Mouse (Mus musculus): ENCODE data around the gene Mrpl19.

Mrpl19 gene

DNA sequence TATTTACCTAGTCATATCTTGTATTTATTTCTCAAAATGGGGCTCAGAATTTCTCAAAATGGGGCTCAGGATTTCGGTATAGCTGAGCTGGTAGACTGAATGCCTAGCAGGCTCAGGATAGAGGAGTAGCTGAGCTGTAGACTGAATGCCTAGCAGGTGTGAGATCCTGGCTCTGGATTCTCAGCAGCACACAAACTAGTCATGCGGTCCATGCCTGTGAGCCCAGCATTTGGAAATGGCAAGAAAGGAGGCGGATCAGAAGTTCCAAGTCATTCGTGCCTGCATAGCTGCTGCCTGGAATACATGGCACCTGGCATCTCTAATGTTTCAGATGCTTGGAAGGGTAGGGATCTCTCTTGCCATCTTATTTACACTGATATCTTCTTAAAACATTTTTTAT, 36.4 kb downstream of the Mrpl19 start:
- no peak for DNase-seq (ENCODE audit: low spot score in 2 of 2)

DNA sequence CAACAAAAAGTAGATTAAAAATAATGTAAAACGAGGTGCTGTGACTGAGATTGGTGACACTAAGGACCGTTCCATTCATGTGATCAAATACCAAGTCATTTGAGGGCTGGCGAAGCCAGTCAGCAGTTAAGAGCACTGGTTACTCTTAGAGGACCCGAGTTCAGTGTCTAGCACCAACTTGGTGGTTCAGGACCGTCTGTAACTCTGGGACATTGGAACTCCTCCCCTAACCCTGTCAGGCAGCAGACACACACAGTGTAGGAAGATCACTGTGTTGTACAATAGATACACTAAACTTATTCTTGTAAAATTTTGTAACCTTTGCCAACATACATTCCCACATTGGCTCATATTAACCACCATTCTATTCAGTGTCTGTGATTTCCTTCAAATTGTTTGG, 41.5 kb downstream of the Mrpl19 start:
- no peak for DNase-seq (ENCODE audit: low spot score in 2 of 2)

DNA sequence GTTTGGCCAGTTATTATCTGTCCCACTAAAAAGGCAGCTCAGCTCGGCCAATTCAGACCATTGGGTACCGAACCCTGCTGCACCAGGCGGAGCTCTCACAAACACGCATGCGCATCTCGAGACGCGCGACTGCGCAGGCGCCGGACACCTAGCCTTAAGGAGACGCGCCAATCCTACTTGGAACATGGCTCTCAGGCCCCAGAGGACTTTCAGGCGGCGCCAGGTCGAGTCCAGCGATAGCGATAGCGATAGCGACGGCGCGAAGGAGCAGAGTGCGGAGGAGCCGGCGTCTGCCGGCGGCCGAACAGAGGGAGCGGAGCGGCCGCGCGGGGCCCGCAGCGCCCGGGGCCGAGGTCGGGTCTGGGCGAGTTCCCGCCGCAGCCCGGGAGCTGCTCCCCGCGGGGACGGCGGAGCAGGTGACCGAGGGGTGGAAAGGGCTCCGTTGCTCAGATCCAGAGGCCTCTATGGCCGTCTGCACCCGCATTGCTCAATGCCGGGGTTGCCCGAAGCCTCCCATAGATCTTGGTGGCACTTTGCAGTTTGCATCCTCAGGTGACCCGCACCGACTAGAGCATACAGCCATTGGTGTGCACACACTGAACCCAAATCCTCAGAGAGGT, 42.1 kb downstream of the Mrpl19 start, which contains the start of gene Gcfc2:
TSS of gene Gcfc2 (plus strand) at position 147 of the 620 bp plus-strand sequence.
- DNase-seq (ENCODE audit: low spot score in 2 of 2) = peak; percentile 90 to 98

DNA sequence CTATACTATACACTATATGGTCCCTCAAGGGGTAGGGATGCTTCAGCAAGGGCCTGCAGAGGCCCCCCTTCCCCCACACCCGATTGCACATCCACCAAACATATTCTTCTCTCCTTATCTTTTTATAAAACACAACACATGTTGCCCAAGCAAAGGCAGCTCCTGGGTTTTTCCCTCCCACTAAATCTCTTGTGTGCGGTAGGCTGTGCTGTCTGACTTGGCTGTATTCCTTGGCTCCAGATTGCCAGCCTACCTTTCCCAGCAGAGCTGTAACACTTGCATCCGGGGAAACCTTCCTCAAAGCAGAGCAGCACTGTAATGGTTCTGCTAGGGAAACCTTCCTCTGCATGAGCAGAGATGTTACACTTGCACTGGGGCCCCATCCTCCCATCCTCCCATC, 53.6 kb downstream of the Mrpl19 start:
- no peak for DNase-seq (ENCODE audit: low spot score in 2 of 2)

DNA sequence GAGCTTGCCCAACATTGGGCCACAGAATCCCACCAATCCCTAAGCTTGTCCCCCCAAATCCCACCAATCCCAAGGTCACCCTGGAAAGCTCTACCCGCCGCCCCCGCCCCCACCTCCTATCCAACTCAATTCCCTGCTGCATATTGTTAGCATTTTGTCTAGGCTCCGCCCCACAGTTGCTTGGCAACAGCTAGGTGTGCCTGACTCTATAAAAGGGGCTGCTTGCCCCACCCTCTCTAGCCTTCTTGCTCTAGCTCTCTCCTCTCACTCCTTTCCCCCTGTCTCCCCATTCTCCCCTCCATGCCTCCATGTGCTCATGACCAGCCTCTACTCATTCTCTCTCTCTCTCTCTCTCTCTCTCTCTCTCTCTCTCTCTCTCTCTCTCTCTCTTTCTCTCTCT, 54.0 kb downstream of the Mrpl19 start:
- no peak for DNase-seq (ENCODE audit: low spot score in 2 of 2)

DNA sequence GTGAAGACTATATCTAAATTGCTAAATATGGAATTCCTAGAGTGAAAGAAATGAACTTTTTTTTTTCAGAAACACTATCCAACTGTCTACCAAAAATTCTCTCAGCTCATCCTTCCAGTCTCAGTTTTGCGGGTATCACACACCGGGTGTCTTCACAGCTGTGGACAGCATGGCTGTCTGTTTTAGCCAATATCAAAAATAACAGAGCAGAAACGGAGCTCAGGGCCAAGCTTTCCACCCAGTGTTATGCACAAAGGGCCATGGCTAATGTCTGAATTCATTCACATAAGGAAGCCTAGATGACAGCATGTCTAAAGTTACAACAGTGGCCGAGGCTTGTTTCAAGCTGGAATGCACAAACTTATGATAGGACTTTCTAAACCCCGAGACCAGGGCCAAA, 54.5 kb downstream of the Mrpl19 start:
- no peak for DNase-seq (ENCODE audit: low spot score in 2 of 2)

DNA sequence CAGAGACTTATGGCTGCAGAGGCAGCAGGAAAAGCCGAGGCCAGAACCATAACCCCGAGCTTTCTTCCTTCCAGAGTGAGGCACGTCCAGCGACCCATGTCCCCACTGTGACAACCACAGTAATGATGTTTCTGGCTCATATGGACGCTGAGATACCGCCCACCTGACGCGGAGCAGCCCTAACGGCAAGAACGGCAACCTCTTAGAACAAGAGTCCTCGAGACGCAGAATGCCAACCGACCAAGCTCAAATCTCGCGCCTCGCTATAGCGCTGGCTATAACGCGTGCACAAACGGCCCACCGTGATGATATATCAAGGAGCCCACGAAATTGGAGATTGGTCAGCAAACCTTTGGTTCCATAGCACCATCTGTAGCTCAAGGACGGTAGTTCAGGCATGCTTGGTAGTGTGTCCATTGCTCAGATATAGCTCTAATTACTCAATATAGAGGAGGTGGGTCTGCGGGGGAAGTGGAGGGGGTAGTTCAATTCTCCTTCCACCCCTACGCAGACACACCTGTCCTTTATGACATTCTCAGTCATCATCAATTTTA, 55.4 kb downstream of the Mrpl19 start:
- no peak for DNase-seq (ENCODE audit: low spot score in 2 of 2)
